17 mouse cellular contexts compared by ENCODE assay signal in the genomic region with DNA sequence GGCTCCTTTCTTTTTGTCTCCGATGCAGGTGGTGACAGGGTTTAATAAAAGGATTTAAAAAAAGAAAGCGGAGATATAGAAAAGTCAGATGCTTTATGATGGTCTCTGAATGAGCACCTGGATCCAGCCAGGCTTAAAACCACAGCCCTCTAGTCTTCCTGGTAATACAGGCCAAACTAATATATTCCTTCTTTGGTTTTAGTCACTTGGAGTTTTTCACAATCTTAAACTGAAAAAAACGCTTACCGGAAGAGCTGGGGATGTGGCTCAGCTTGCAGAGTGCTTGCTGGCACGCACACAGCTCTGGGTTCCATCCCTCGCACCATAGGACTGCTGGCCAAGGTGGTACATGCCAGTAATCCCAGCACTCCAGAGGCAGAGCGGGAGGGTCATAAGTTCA. TPM values are rescaled to one million over a fixed set of nuclear protein-coding genes. Genes with fewer than 3 reads are reported as not detected.
DNase-seq lines count a peak whose midpoint lies in the region; TF ChIP-seq lines count a peak whose summit lies in the region.
"Had no signal": no experiment of that assay in that cellular context is flagged by ENCODE, and none has a peak within 500 bp of the region (broad histone marks: within the 10 kb centered on the region; RNA-seq: fewer than 3 reads in every experiment).

No protein-coding gene starts in this region.

- no peak for TF ChIP-seq RAD21 in CH12.LX (IDR thresholded peaks at IDR 0.05; ENCODE audit: low read depth, low read length)

- H3K4me2 ChIP-seq in CH12.LX (ENCODE audit: insufficient read depth, low read depth, poor library complexity, severe bottlenecking), result no peak overlapping the region

- 88% methylated on average over 7 of the region's 7 CpGs for WGBS in heart, embryonic 10.5 days

- peaks cover 95% of the 10 kb centered on the region for H3K36me3 ChIP-seq in heart, embryonic 10.5 days
- H3K36me3 ChIP-seq in CH12.LX (replicated peaks in 1 of 2; ENCODE audit: control insufficient read depth in 1 of 2, insufficient read depth in 1 of 2, low read length in 1 of 2), result peaks cover 42 to 68% of the 10 kb centered on the region in 2 experiments

- H3K4me3 ChIP-seq in heart, embryonic 10.5 days, result no peak overlapping the region
- no peak overlapping the region for H3K4me3 ChIP-seq in CH12.LX (replicated peaks in 1 of 3; ENCODE audit: low read depth in 2 of 3, low read length in 2 of 3, poor library complexity in 1 of 3)

- peak; percentile 88 for TF ChIP-seq EP300 in CH12.LX (IDR thresholded peaks at IDR 0.05; ENCODE audit: low read length)

- no peak for TF ChIP-seq CTCF in CH12.LX (conservative IDR thresholded peaks at IDR 0.05 in 1 of 2, IDR thresholded peaks at IDR 0.05 in 1 of 2; ENCODE audit: low read depth in 2 of 2, low read length in 2 of 2)

- no peaks in the 10 kb centered on the region for H3K4me1 ChIP-seq in heart, embryonic 10.5 days
- H3K4me1 ChIP-seq in CH12.LX (ENCODE audit: control insufficient read depth in 1 of 2, insufficient read depth in 2 of 2), result peaks cover 4 to 83% of the 10 kb centered on the region in 2 experiments; a peak in 2 of 4 replicates

- no peaks in the 10 kb centered on the region for H3K27me3 ChIP-seq in heart, embryonic 10.5 days (ENCODE audit: insufficient read depth, poor library complexity, severe bottlenecking)
- no peaks in the 10 kb centered on the region for H3K27me3 ChIP-seq in CH12.LX (replicated peaks)
- H3K27me3 ChIP-seq: Patski had no signal

- dilution Hi-C loops in CH12.LX (cut with MboI; ENCODE audit: extremely low pct_ligation_motif_present, extremely low pct_unique_long_range_greater_than_20kb, low sequenced_read_pairs), result no loop called here

- H3K79me2 ChIP-seq in CH12.LX (replicated peaks; ENCODE audit: control insufficient read depth, extremely low read depth, insufficient read depth, poor library complexity, severe bottlenecking), result no peaks in the 10 kb centered on the region

- H3K27ac ChIP-seq in heart, embryonic 10.5 days, result no peak overlapping the region
- peak overlapping the region; percentile 69 for H3K27ac ChIP-seq in CH12.LX (ENCODE audit: insufficient read depth, low read depth)

- no peak for TF ChIP-seq POLR2A in CH12.LX (IDR thresholded peaks at IDR 0.05; ENCODE audit: low read depth, low read length)

- intact Hi-C loops in heart, postnatal 36 days (cut with DNase I), result no loop called here

- no peaks in the 10 kb centered on the region for H3K9me3 ChIP-seq in heart, embryonic 10.5 days
- no peaks in the 10 kb centered on the region for H3K9me3 ChIP-seq in CH12.LX (replicated peaks; ENCODE audit: low read length)
- H3K9me3 ChIP-seq: G1E had no signal

- DNase-seq in heart, embryonic 10.5 days (ENCODE audit: low spot score), result peak; percentile 22
- no peak for DNase-seq in heart, postnatal 36 days
- peak; percentile 79 for DNase-seq in CH12.LX (ENCODE audit: extremely low read depth)
- DNase-seq in thymus, postnatal 10 days (ENCODE audit: low spot score in 2 of 2), result no peak
- DNase-seq: adrenal gland, adult 2 months; adrenal gland, adult 8-10 months; adrenal gland, postnatal 10 days; adrenal gland, postnatal 14 days; adrenal gland, postnatal 25 days; adrenal gland, postnatal 36 days; B cell, adult 2 months; cerebellum, adult 11 months; cerebellum, adult 11-12 months; cerebellum, adult 18-20 months; cerebellum, adult 2 months had no signal

- in situ Hi-C loops in CH12.LX (cut with MboI; ENCODE audit: low pct_ligation_motif_present, low pct_unique_long_range_greater_than_20kb, low sequenced_read_pairs), result loop anchor here (25.0 kb wide), 2 partner anchors 371 to 471 kb away; a partner anchor contains a TSS

- no peak overlapping the region for H3K9ac ChIP-seq in CH12.LX (ENCODE audit: insufficient read depth, low read depth)

TF ChIP-seq in CH12.LX, 34 proteins besides CTCF, POLR2A, EP300 and RAD21:
- TF ChIP-seq ETS1 (conservative IDR thresholded peaks at IDR 0.05; ENCODE audit: low read depth, low read length) (peak; percentile 67), GABPA (IDR thresholded peaks at IDR 0.05; ENCODE audit: insufficient replicate concordance, low read depth, low read length) (no peak), MEF2A (IDR thresholded peaks at IDR 0.05; ENCODE audit: borderline replicate concordance, low read depth, low read length) (peak; percentile 53; the same call in 1 of the 2 replicates), MAFK (IDR thresholded peaks at IDR 0.05; ENCODE audit: insufficient replicate concordance, low read length) (peak; percentile 29; the same call in 1 of the 2 replicates), MAX (IDR thresholded peaks at IDR 0.05; ENCODE audit: low read length) (no peak), ZNF384 (IDR thresholded peaks at IDR 0.05; ENCODE audit: low read depth, low read length) (peak; percentile 89), TCF12 (IDR thresholded peaks at IDR 0.05; ENCODE audit: low read depth, low read length) (peak; percentile 89), ELF1 (IDR thresholded peaks at IDR 0.05; ENCODE audit: low read depth, low read length) (0 out of 2 replicates have a peak, but pooled peaks have one; percentile 27), BHLHE40 (IDR thresholded peaks at IDR 0.05; ENCODE audit: low read depth, low read length) (peak; percentile 50), TBP (conservative IDR thresholded peaks at IDR 0.05; ENCODE audit: low read depth, low read length) (0 out of 2 replicates have a peak, but pooled peaks have one; percentile 20)

RNA-seq across cellular contexts. Expression of a gene that starts 11.4 kb away (rescaled TPM):
- 20.9 and 28.7 TPM in 2 replicates for polyA plus RNA-seq in heart, embryonic 10.5 days (2016; fragmentation: Nextera tagmentation; extraction: Ambion mirVana)
- total RNA-seq in heart, postnatal 36 days (2021), result under 1 TPM; 0.64 to 0.98 TPM
- 32.6 and 38.3 TPM in 2 replicates for total RNA-seq in CH12.LX (2012; rRNA removed)
- total RNA-seq in CH12.LX (2014; rRNA removed), result 143 and 148 TPM in 2 replicates
- 37.1 and 37.3 TPM in 2 replicates for polyA plus RNA-seq in CH12.LX (2012; ENCODE audit: insufficient read length, low read depth)

RNA-seq across cellular contexts. Expression of a gene that starts 12.5 kb away (rescaled TPM):
- polyA plus RNA-seq in heart, embryonic 10.5 days (2016; fragmentation: Nextera tagmentation; extraction: Ambion mirVana), result 24.3 and 29.5 TPM in 2 replicates
- 1 to 10 TPM; 2.5 to 2.8 TPM for total RNA-seq in heart, postnatal 36 days (2021)
- total RNA-seq in CH12.LX (2012; rRNA removed) (23.4 and 24.9 TPM in 2 replicates), CH12.LX (2014; rRNA removed) (54.9 and 63.9 TPM in 2 replicates)
- 28.3 and 34.4 TPM in 2 replicates for polyA plus RNA-seq in CH12.LX (2012; ENCODE audit: insufficient read length, low read depth)
- polyA plus RNA-seq: adrenal gland, adult 2 months; G1E had no signal

RNA-seq across cellular contexts. Expression of a gene that starts 18.4 kb away (rescaled TPM):
- polyA plus RNA-seq in heart, embryonic 10.5 days (2016; fragmentation: Nextera tagmentation; extraction: Ambion mirVana), result 9.3 and 13.0 TPM in 2 replicates
- under 1 TPM; 0.41 to 0.83 TPM for total RNA-seq in heart, postnatal 36 days (2021)
- total RNA-seq in CH12.LX (2012; rRNA removed) (8.4 and 9.7 TPM in 2 replicates), CH12.LX (2014; rRNA removed) (26.6 and 28.6 TPM in 2 replicates)
- polyA plus RNA-seq in CH12.LX (2012; ENCODE audit: insufficient read length, low read depth), result 3.7 and 6.9 TPM in 2 replicates

RNA-seq across cellular contexts. Expression of a gene that starts 19.7 kb away (rescaled TPM):
- 27.3 and 35.2 TPM in 2 replicates for polyA plus RNA-seq in heart, embryonic 10.5 days (2016; fragmentation: Nextera tagmentation; extraction: Ambion mirVana)
- total RNA-seq in heart, postnatal 36 days (2021), result 1 to 10 TPM; 2.6 to 3.6 TPM
- total RNA-seq in CH12.LX (2012; rRNA removed) (21.3 and 23.6 TPM in 2 replicates), CH12.LX (2014; rRNA removed) (45.9 and 52.1 TPM in 2 replicates)
- polyA plus RNA-seq in CH12.LX (2012; ENCODE audit: insufficient read length, low read depth), result 16.0 and 19.1 TPM in 2 replicates

RNA-seq across cellular contexts. Expression of a gene that starts 24.4 kb away (rescaled TPM):
- 3.5 and 7.3 TPM in 2 replicates for polyA plus RNA-seq in heart, embryonic 10.5 days (2016; fragmentation: Nextera tagmentation; extraction: Ambion mirVana)
- total RNA-seq in heart, postnatal 36 days (2021), result 10 to 100 TPM; 35.7 to 37.2 TPM
- total RNA-seq in CH12.LX (2012; rRNA removed), result 4.2 and 6.4 TPM in 2 replicates
- total RNA-seq in CH12.LX (2014; rRNA removed), result 8.2 TPM in 2 replicates
- 5.9 and 7.2 TPM in 2 replicates for polyA plus RNA-seq in CH12.LX (2012; ENCODE audit: insufficient read length, low read depth)

Comparison
In these comparisons a context has a peak if more than half of its experiments do, and no peak if none do; other contexts are left out.
1. DNase-seq: peak in heart, embryonic 10.5 days (single experiment) and CH12.LX (single experiment); none in heart, postnatal 36 days (0 of 2) and thymus, postnatal 10 days (0 of 2).
2. RNA of a gene that starts 11.4 kb away (total RNA-seq): 32.6 to 148 TPM in CH12.LX; 0.64 to 0.98 TPM in heart, postnatal 36 days; every median in the first group is over 10 times any median in the second.
3. RNA of a gene that starts 12.5 kb away (total RNA-seq): 23.4 to 63.9 TPM in CH12.LX; 2.5 to 2.8 TPM in heart, postnatal 36 days; every median in the first group is over 4 times any median in the second.
4. RNA of a gene that starts 18.4 kb away (total RNA-seq): 8.4 to 28.6 TPM in CH12.LX; 0.41 to 0.83 TPM in heart, postnatal 36 days; every median in the first group is over 4 times any median in the second.